Mouse (Mus musculus) gastrocnemius, adult 18-20 months (tissue): ENCODE measurements at regions not wholly inside any gene's neighbourhood (a gene's known extent, or its start where the extent isn't known, plus 50 kb on each side); places are given as distances from the start of the nearest gene placed in this dataset.
A peak's percentile ranks its signal among the peaks of the same experiment; 100 is the strongest.

ENCODE experiments used
- DNase-seq: peaks from one replicate; pipeline ENCODE4 v3.0.0; 2021; ENCODE audit warnings: low spot score

GRCm38 (mm10) chr15:74461935-74462334, 174.2 kb downstream of the Mroh4 start:
- DNase-seq, result no peak

GRCm38 (mm10) chr15:74459345-74459975, 176.7 kb downstream of the Mroh4 start:
- no peak for DNase-seq

- DNase-seq, result no peak
Measured at GRCm38 (mm10) chr15:74458940-74459339, 177.2 kb downstream of the Mroh4 start.

GRCm38 (mm10) chr15:74457965-74458364, 178.2 kb downstream of the Mroh4 start:
- no peak for DNase-seq

GRCm38 (mm10) chr15:74456675-74457040, 179.5 kb downstream of the Mroh4 start:
- no peak for DNase-seq

GRCm38 (mm10) chr15:74455921-74456674, 180.1 kb downstream of the Mroh4 start:
- DNase-seq, result peak; percentile 35

- no peak for DNase-seq
Measured at GRCm38 (mm10) chr15:74454543-74454942, 181.6 kb downstream of the Mroh4 start.

- no peak for DNase-seq
Measured at GRCm38 (mm10) chr15:74453810-74454209, 182.3 kb downstream of the Mroh4 start.

- no peak for DNase-seq
Measured at GRCm38 (mm10) chr15:74452426-74452825, 183.7 kb downstream of the Mroh4 start.

GRCm38 (mm10) chr15:74441889-74442288, 194.3 kb downstream of the Mroh4 start:
- no peak for DNase-seq

GRCm38 (mm10) chr15:74426989-74427388, 209.2 kb downstream of the Mroh4 start:
- DNase-seq, result no peak

- DNase-seq, result no peak
Measured at GRCm38 (mm10) chr15:74423001-74423400, 213.2 kb downstream of the Mroh4 start.

- no peak for DNase-seq
Measured at GRCm38 (mm10) chr15:74420550-74420949, 215.6 kb downstream of the Mroh4 start.

- no peak for DNase-seq
Measured at GRCm38 (mm10) chr15:74418635-74419034, 217.5 kb downstream of the Mroh4 start.

GRCm38 (mm10) chr15:74413217-74413616, 222.9 kb downstream of the Mroh4 start:
- no peak for DNase-seq

- no peak for DNase-seq
Measured at GRCm38 (mm10) chr15:74412261-74412660, 223.9 kb downstream of the Mroh4 start.

GRCm38 (mm10) chr15:74411097-74411496, 225.1 kb downstream of the Mroh4 start:
- DNase-seq, result peak; percentile 7

GRCm38 (mm10) chr15:74404866-74405265, 231.3 kb downstream of the Mroh4 start:
- DNase-seq, result no peak

GRCm38 (mm10) chr15:74401275-74401674, 234.9 kb downstream of the Mroh4 start:
- no peak for DNase-seq

GRCm38 (mm10) chr15:74396029-74396428, 240.1 kb downstream of the Mroh4 start:
- no peak for DNase-seq

GRCm38 (mm10) chr15:74387533-74387932, 248.6 kb downstream of the Mroh4 start:
- no peak for DNase-seq

GRCm38 (mm10) chr15:74382556-74382955, 253.6 kb downstream of the Mroh4 start:
- no peak for DNase-seq

GRCm38 (mm10) chr15:74379366-74379765, 256.8 kb downstream of the Mroh4 start:
- no peak for DNase-seq
